Mouse (Mus musculus) embryonic facial prominence, embryonic 13.5 days (tissue): ENCODE measurements at regions not wholly inside any gene's neighbourhood (a gene's known extent, or its start where the extent isn't known, plus 50 kb on each side); places are given as distances from the start of the nearest gene placed in this dataset.

ENCODE experiments used
- ATAC-seq: fragments of 200-750 bp; cut with Nextera tagmentation; 2 replicates; pipeline ENCODE4 v1.8.0; 2017; ENCODE audit warnings: low read depth; ENCODE audit not compliant: insufficient number of reproducible peaks, insufficient read depth, low FRiP score, low TSS enrichment
- H3K27ac ChIP-seq: fragments of 300-500 bp; sonication (generic); 2 replicates; pipeline ENCODE4 v1.5.1; 2015; ENCODE audit warnings: moderate library complexity, mild to moderate bottlenecking, inconsistent platforms
- H3K27me3 ChIP-seq: fragments of 300-500 bp; sonication (generic); 2 replicates; pipeline ENCODE4 v1.6.1; 2015; ENCODE audit warnings: mild to moderate bottlenecking, inconsistent platforms
- H3K36me3 ChIP-seq: fragments of 300-500 bp; sonication (generic); 2 replicates; pipeline ENCODE4 v1.6.1; 2015; ENCODE audit warnings: mild to moderate bottlenecking, inconsistent platforms
- H3K4me1 ChIP-seq: fragments of 300-500 bp; sonication (generic); 2 replicates; pipeline ENCODE4 v1.6.1; 2015; ENCODE audit warnings: inconsistent platforms
- H3K4me2 ChIP-seq: fragments of 300-500 bp; sonication (generic); 2 replicates; pipeline ENCODE4 v1.6.1; 2015; ENCODE audit warnings: moderate library complexity, mild to moderate bottlenecking, inconsistent platforms
- H3K4me3 ChIP-seq: fragments of 300-500 bp; sonication (generic); 2 replicates; pipeline ENCODE4 v1.5.1; 2015; ENCODE audit warnings: mild to moderate bottlenecking, inconsistent platforms
- H3K9ac ChIP-seq: fragments of 300-500 bp; sonication (generic); 2 replicates; pipeline ENCODE4 v1.6.1; 2015; ENCODE audit warnings: mild to moderate bottlenecking, inconsistent platforms
- H3K9me3 ChIP-seq: fragments of 300-500 bp; sonication (generic); 2 replicates; pipeline ENCODE4 v1.6.1; 2016; ENCODE audit warnings: inconsistent platforms
- WGBS: fragments of 180-500 bp; shearing (Covaris S2); methylation state at CpG from one replicate; pipeline ENCODE4 v1.1.7; 2015; ENCODE audit warnings: mixed read lengths; 5-methylcytosine and 5-hydroxymethylcytosine counted together

GRCm38 (mm10) chr15:13240931-13241330 is 67.5 kb upstream of the Cdh6 start:
- H3K27me3 ChIP-seq = no peaks in the 10 kb centered on the region
- 65% methylated on average over 7 of the region's 7 CpGs for WGBS
- peaks cover 4% of the 10 kb centered on the region; the same call in 1 of the 2 replicates for H3K4me1 ChIP-seq
- ATAC-seq = no peak
- no peaks in the 10 kb centered on the region for H3K9me3 ChIP-seq
- H3K27ac ChIP-seq = no peak overlapping the region
- H3K36me3 ChIP-seq = no peaks in the 10 kb centered on the region
- no peak overlapping the region for H3K4me3 ChIP-seq
- H3K4me2 ChIP-seq = no peak overlapping the region
- no peak overlapping the region for H3K9ac ChIP-seq

DNA sequence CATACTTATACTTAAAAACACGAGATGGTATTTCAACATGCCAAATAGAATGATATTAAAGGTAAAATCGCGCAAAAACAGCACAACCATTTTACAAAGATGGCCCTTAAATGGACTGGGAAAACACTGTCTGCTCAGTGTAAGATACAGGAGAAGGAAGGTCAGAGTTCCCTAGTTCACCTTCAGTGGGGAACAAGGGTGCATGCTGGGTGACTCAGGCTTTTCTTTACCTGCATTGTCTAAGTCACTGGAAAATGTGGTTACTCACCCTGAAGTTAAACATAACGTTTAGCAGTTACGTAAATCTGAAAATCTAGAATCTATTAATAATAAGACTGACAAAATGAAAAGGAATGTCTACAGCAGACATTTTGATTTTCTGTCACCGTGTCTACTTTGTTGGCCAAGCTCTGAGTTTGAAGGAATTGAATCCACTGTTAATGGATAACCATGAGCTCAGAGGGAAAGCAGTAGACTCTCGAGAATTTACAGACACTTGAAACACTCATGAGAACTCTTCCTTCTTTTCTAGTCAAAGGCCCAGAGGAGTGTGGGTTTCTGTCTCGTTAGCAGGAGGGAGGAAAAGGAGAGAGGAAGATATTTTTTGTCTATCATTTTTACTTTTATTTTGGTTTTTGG is 63.5 kb upstream of the Cdh6 start:
- 77% methylated on average over 8 of the region's 8 CpGs for WGBS
- H3K4me3 ChIP-seq = no peak overlapping the region
- no peak overlapping the region for H3K4me2 ChIP-seq
- no peaks in the 10 kb centered on the region for H3K36me3 ChIP-seq
- no peak overlapping the region for H3K9ac ChIP-seq
- H3K9me3 ChIP-seq = no peaks in the 10 kb centered on the region
- ATAC-seq = no peak
- H3K27me3 ChIP-seq = no peaks in the 10 kb centered on the region
- H3K27ac ChIP-seq = no peak overlapping the region
- H3K4me1 ChIP-seq = no peaks in the 10 kb centered on the region

DNA sequence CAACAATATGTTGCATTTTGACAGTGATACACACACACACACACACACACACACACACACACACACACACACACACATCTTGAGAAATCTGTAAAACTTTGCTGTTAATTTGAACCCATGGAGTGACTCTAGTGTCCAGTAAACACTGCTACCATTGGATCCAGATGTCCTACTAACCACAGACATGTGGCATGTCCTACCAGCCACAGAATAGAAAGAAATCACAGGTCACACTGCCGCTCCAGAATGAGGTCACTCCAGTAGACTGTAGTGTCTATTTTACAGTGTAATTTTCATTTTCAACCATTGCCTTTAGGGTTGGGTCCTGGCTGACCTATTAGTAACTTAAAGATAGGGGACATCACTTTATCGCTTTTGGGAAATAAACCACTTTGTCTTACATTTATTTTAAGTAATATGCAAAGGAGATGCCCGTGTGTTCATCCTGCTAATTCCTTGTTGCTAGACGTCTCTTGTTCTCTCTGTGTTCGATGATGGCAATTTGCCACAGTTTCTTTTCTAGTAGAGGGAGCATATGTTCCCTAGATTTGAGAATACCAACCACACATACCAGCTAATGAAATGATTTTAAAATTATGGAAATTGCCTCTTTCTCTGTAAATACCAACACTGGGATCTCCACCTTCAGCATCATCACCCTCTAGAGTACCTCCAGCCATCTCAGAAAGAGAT is 59.2 kb upstream of the Cdh6 start:
- Histone ChIP-seq H3K4me1 (peaks cover 7% of the 10 kb centered on the region), H3K4me3 (no peak overlapping the region), H3K4me2 (no peak overlapping the region), H3K9ac (no peak overlapping the region), H3K27ac (no peak overlapping the region), H3K27me3 (no peaks in the 10 kb centered on the region), H3K9me3 (no peaks in the 10 kb centered on the region), H3K36me3 (no peaks in the 10 kb centered on the region)
- ATAC-seq = no peak
- WGBS = 54% methylated on average over 5 of the region's 5 CpGs

DNA sequence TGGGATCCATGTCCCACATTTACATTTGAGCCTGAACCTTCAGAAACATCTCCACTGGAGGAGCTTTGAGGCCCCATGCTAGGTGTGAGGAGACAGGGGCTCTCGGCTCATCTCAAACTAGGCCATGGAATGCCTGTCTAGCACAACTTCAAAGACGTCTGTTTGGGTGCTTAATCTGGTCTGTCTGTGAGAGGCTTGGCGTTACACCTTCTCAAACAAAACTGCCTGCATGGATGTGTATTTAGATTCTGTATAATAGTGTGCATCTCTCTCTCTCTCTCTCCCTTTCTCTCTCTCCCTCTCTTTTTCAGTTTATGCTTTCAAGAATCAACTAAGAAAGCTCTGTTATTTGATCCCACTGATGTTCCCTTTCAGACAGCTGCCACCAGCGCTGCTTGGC is 58.1 kb upstream of the Cdh6 start:
- peaks cover 7% of the 10 kb centered on the region for H3K4me1 ChIP-seq
- no peak for ATAC-seq
- H3K4me3 ChIP-seq = no peak overlapping the region
- no peak overlapping the region for H3K4me2 ChIP-seq
- 16% methylated on average over 4 of the region's 4 CpGs for WGBS
- no peak overlapping the region for H3K27ac ChIP-seq
- no peaks in the 10 kb centered on the region for H3K9me3 ChIP-seq
- no peak overlapping the region for H3K9ac ChIP-seq
- H3K36me3 ChIP-seq = no peaks in the 10 kb centered on the region
- H3K27me3 ChIP-seq = no peaks in the 10 kb centered on the region

- WGBS = 88% methylated on average over 12 of the region's 12 CpGs
- H3K27ac ChIP-seq = no peak overlapping the region
- no peak overlapping the region for H3K9ac ChIP-seq
- H3K9me3 ChIP-seq = no peaks in the 10 kb centered on the region
- no peak overlapping the region for H3K4me2 ChIP-seq
- peaks cover 7% of the 10 kb centered on the region for H3K4me1 ChIP-seq
- H3K36me3 ChIP-seq = no peaks in the 10 kb centered on the region
- no peaks in the 10 kb centered on the region for H3K27me3 ChIP-seq
- no peak overlapping the region for H3K4me3 ChIP-seq
- ATAC-seq = no peak
Observed at GRCm38 (mm10) chr15:13228125-13228524, 54.6 kb upstream of the Cdh6 start.
